Mouse (Mus musculus): Measurements from ENCODE around the gene Pde6h. TPM values are rescaled to one million over a fixed set of nuclear protein-coding genes. Genes with fewer than 3 reads are reported as not detected.
A peak's percentile ranks its signal among the peaks of the same experiment; 100 is the strongest.
"Not testable (repeated sequence)": the region's sequence is repeated elsewhere in the genome, so short reads cannot be mapped to it uniquely, and the experiment has no call there.

Gene Pde6h
- under 0.01 and 0.07 TPM in 2 replicates for total RNA-seq (2014; rRNA removed)
- polyA plus RNA-seq (2012; rRNA removed): 0.05 TPM in 1 of 2 replicates, not detected in the other

DNA sequence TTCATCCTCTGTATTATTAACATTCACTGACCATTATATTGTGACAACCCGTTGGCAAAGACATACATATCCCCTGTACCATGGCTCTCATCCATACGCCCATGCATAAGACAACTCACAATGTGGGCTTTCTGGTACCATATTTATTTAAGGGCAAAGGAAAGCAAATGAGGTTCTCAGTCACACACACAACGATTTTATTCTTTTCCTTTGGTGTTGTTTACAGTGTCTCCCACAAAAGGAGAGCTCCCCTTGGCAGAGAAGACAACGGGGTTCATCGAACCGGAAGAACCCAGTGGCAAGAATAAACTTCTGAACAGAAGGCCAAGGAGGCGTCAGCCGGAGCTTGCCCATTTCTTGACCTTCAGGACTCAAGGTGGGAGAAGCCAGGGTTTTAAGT lies at the start of gene Pde6h:
Gene Pde6h (plus strand): TSS at position 301 of the 400 bp plus-strand sequence.
- H3K4me3 ChIP-seq (ENCODE audit: insufficient read depth, low read depth, low read length): no peak within 1 kb of the TSS
- H3K27ac ChIP-seq (replicated peaks; ENCODE audit: insufficient read depth, low read depth, low read length): no peak within 1 kb of the TSS
- no peaks in the 10 kb centered on the region for H3K79me2 ChIP-seq (ENCODE audit: control insufficient read depth, insufficient read depth, low read length)
- DNase-seq (ENCODE audit: extremely low read depth, low read depth, low spot score): no peak
- H3K36me3 ChIP-seq (ENCODE audit: control insufficient read depth, insufficient read depth, low read length): no peaks in the 10 kb centered on the region
- H3K4me1 ChIP-seq (ENCODE audit: control insufficient read depth, insufficient read depth, low read length): peaks cover 7% of the 10 kb centered on the region
- no peak within 1 kb of the TSS for H3K9ac ChIP-seq (ENCODE audit: low read depth, low read length)
- no peaks in the 10 kb centered on the region for H3K27me3 ChIP-seq (ENCODE audit: control insufficient read depth, insufficient read depth, low read length)
- TF ChIP-seq CTCF (IDR thresholded peaks at IDR 0.05; ENCODE audit: low read depth, low read length) (no peak), POLR2A (IDR thresholded peaks at IDR 0.05; ENCODE audit: extremely low read depth, insufficient read depth, low read length) (no peak)
- WGBS: 86% methylated on average over 8 of the region's 8 CpGs

- no peaks in the 10 kb centered on the region for H3K27me3 ChIP-seq (ENCODE audit: control insufficient read depth, insufficient read depth, low read length)
- 71% methylated on average over 8 of the region's 8 CpGs for WGBS
- DNase-seq (ENCODE audit: extremely low read depth, low read depth, low spot score): no peak
- H3K27ac ChIP-seq (replicated peaks; ENCODE audit: insufficient read depth, low read depth, low read length): no peak overlapping the region
- H3K9ac ChIP-seq (ENCODE audit: low read depth, low read length): no peak overlapping the region
- H3K36me3 ChIP-seq (ENCODE audit: control insufficient read depth, insufficient read depth, low read length): no peaks in the 10 kb centered on the region
- H3K4me1 ChIP-seq (ENCODE audit: control insufficient read depth, insufficient read depth, low read length): no peaks in the 10 kb centered on the region
- H3K4me3 ChIP-seq (ENCODE audit: insufficient read depth, low read depth, low read length): no peak overlapping the region
- no peaks in the 10 kb centered on the region for H3K79me2 ChIP-seq (ENCODE audit: control insufficient read depth, insufficient read depth, low read length)
- TF ChIP-seq POLR2A (IDR thresholded peaks at IDR 0.05; ENCODE audit: extremely low read depth, insufficient read depth, low read length): no peak
- TF ChIP-seq CTCF (IDR thresholded peaks at IDR 0.05; ENCODE audit: low read depth, low read length): no peak
Observed at GRCm38 (mm10) chr6:136874599-136874998, 49.0 kb upstream of the Pde6h start.

DNA sequence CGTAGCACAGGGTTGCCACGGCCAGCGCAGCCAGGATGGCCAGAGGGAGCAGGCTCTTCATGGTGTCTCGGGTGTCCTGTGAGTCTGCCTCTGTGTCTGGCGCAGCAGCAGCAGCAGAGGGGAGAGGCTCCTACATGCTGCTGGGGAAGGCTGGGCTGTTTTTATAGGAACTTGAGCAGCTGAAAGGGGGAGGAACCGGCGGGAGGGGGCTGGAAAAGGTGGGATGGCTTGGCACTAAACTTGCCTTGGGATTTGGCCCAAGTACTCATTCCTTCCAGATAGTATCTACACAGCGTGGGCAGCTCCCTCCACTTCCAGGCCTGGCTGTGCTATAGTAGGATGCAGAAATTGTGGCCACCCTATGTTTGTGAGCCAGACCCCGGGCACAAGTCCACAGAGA lies 48.0 kb upstream of the Pde6h start, which contains the start of gene Mgp:
Gene Mgp (minus strand): TSS at position 154 of the 400 bp plus-strand sequence.
- TF ChIP-seq CTCF (IDR thresholded peaks at IDR 0.05; ENCODE audit: low read depth, low read length): no peak
- no peak for TF ChIP-seq POLR2A (IDR thresholded peaks at IDR 0.05; ENCODE audit: extremely low read depth, insufficient read depth, low read length)
- H3K36me3 ChIP-seq (ENCODE audit: control insufficient read depth, insufficient read depth, low read length): no peaks in the 10 kb centered on the region
- H3K9ac ChIP-seq (ENCODE audit: low read depth, low read length): no peak within 1 kb of the TSS
- H3K4me1 ChIP-seq (ENCODE audit: control insufficient read depth, insufficient read depth, low read length): no peaks in the 10 kb centered on the region
- no peak for DNase-seq (ENCODE audit: extremely low read depth, low read depth, low spot score)
- H3K79me2 ChIP-seq (ENCODE audit: control insufficient read depth, insufficient read depth, low read length): no peaks in the 10 kb centered on the region
- no peak within 1 kb of the TSS for H3K27ac ChIP-seq (replicated peaks; ENCODE audit: insufficient read depth, low read depth, low read length)
- 51% methylated on average over 9 of the region's 9 CpGs for WGBS
- no peaks in the 10 kb centered on the region for H3K27me3 ChIP-seq (ENCODE audit: control insufficient read depth, insufficient read depth, low read length)
- 0 out of 2 replicates have a peak within 1 kb of the TSS, but pooled peaks have one; percentile 12 for H3K4me3 ChIP-seq (ENCODE audit: insufficient read depth, low read depth, low read length)

DNA sequence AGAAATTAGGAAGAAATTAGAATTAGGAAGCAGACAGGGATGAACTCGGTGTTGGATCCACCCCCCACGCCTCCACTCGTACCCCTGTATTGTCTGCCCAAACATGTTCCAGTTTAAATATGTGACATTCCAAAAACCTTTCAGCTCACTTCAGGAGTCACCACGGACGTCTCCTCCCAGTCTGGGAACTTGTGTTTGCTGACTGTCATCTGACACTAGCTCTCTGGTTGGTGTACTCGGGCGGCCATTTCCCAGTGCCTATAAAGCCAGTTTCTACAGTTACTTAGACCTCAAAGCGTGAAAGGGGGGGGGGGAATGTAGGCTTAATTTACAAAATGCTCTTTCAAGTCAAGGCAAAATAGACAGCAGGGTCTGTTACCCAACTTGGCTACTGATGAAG lies 42.0 kb upstream of the Pde6h start:
- H3K79me2 ChIP-seq (ENCODE audit: control insufficient read depth, insufficient read depth, low read length): no peaks in the 10 kb centered on the region
- H3K9ac ChIP-seq (ENCODE audit: low read depth, low read length): no peak overlapping the region
- H3K4me1 ChIP-seq (ENCODE audit: control insufficient read depth, insufficient read depth, low read length): no peaks in the 10 kb centered on the region
- no peak for TF ChIP-seq CTCF (IDR thresholded peaks at IDR 0.05; ENCODE audit: low read depth, low read length)
- no peak for TF ChIP-seq POLR2A (IDR thresholded peaks at IDR 0.05; ENCODE audit: extremely low read depth, insufficient read depth, low read length)
- DNase-seq (ENCODE audit: extremely low read depth, low read depth, low spot score): no peak
- WGBS: 48% methylated on average over 8 of the region's 8 CpGs
- H3K27me3 ChIP-seq (ENCODE audit: control insufficient read depth, insufficient read depth, low read length): no peaks in the 10 kb centered on the region
- no peaks in the 10 kb centered on the region for H3K36me3 ChIP-seq (ENCODE audit: control insufficient read depth, insufficient read depth, low read length)
- no peak overlapping the region for H3K27ac ChIP-seq (replicated peaks; ENCODE audit: insufficient read depth, low read depth, low read length)
- no peak overlapping the region for H3K4me3 ChIP-seq (ENCODE audit: insufficient read depth, low read depth, low read length)

DNA sequence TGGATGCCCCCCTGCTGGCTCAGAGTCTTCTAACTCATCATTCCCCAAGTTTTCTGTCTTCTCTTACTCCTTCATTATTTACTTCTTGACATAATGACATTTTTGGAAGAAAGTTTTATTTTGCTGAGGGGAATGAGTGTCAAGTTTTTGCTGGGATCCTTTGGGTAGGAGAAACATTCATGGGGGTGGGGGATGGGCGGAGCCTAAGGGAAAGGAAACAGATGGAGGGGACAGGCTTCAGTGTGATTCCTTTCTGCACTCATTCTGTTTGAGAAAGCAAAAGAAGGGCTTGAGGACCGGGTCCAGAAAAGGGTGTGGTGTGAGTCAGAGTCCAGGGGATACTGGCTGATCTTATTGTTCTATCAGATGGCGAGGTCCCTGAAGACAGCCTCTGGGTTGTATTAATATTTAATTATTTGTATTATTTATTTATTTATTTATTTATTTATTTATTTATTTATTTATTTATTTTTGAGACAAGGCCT lies 40.2 kb upstream of the Pde6h start:
- TF ChIP-seq CTCF (IDR thresholded peaks at IDR 0.05; ENCODE audit: low read depth, low read length) (no peak), POLR2A (IDR thresholded peaks at IDR 0.05; ENCODE audit: extremely low read depth, insufficient read depth, low read length) (no peak)
- H3K4me3 ChIP-seq (ENCODE audit: insufficient read depth, low read depth, low read length): no peak overlapping the region
- no peaks in the 10 kb centered on the region for H3K27me3 ChIP-seq (ENCODE audit: control insufficient read depth, insufficient read depth, low read length)
- no peak overlapping the region for H3K9ac ChIP-seq (ENCODE audit: low read depth, low read length)
- DNase-seq (ENCODE audit: extremely low read depth, low read depth, low spot score): no peak
- H3K79me2 ChIP-seq (ENCODE audit: control insufficient read depth, insufficient read depth, low read length): no peaks in the 10 kb centered on the region
- no peaks in the 10 kb centered on the region for H3K36me3 ChIP-seq (ENCODE audit: control insufficient read depth, insufficient read depth, low read length)
- no peak overlapping the region for H3K27ac ChIP-seq (replicated peaks; ENCODE audit: insufficient read depth, low read depth, low read length)
- 83% methylated on average over 3 of the region's 3 CpGs for WGBS
- H3K4me1 ChIP-seq (ENCODE audit: control insufficient read depth, insufficient read depth, low read length): no peaks in the 10 kb centered on the region

DNA sequence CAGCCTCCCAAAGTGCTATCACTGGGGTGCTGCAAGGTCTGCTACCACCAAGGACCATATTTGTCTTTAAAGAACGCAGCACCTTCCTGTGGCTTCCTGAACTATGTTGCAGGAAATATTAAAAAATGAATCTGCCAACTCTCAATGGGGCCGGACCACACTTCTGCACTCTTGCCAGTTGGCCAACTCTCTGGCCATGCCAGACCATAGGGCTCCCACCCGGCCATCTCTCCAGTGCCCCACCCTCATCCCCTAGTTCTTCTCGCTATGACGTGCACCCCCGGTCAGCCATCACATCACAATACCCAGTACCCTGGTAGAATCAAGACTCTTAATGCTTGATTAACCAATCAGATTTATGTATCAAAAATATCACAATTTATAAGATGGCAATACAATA lies 39.7 kb upstream of the Pde6h start:
- Histone ChIP-seq H3K79me2 (ENCODE audit: control insufficient read depth, insufficient read depth, low read length) (no peaks in the 10 kb centered on the region), H3K27ac (replicated peaks; ENCODE audit: insufficient read depth, low read depth, low read length) (no peak overlapping the region), H3K4me1 (ENCODE audit: control insufficient read depth, insufficient read depth, low read length) (no peaks in the 10 kb centered on the region), H3K36me3 (ENCODE audit: control insufficient read depth, insufficient read depth, low read length) (no peaks in the 10 kb centered on the region), H3K9ac (ENCODE audit: low read depth, low read length) (no peak overlapping the region), H3K27me3 (ENCODE audit: control insufficient read depth, insufficient read depth, low read length) (no peaks in the 10 kb centered on the region), H3K4me3 (ENCODE audit: insufficient read depth, low read depth, low read length) (no peak overlapping the region)
- DNase-seq (ENCODE audit: extremely low read depth, low read depth, low spot score): no peak
- TF ChIP-seq POLR2A (IDR thresholded peaks at IDR 0.05; ENCODE audit: extremely low read depth, insufficient read depth, low read length) (no peak), CTCF (IDR thresholded peaks at IDR 0.05; ENCODE audit: low read depth, low read length) (no peak)
- 93% methylated on average over 6 of the region's 6 CpGs for WGBS

- not testable (repeated sequence) for H3K27me3 ChIP-seq (ENCODE audit: control insufficient read depth, insufficient read depth, low read length); H3K4me3 ChIP-seq (ENCODE audit: insufficient read depth, low read depth, low read length); H3K27ac ChIP-seq (replicated peaks; ENCODE audit: insufficient read depth, low read depth, low read length); H3K36me3 ChIP-seq (ENCODE audit: control insufficient read depth, insufficient read depth, low read length); H3K4me1 ChIP-seq (ENCODE audit: control insufficient read depth, insufficient read depth, low read length); H3K79me2 ChIP-seq (ENCODE audit: control insufficient read depth, insufficient read depth, low read length); H3K9ac ChIP-seq (ENCODE audit: low read depth, low read length)
- peak; percentile 19 for DNase-seq (ENCODE audit: extremely low read depth, low read depth, low spot score)
- WGBS: 36% methylated on average over 1 of the region's 1 CpGs
Observed at GRCm38 (mm10) chr6:136884766-136885165, 38.9 kb upstream of the Pde6h start.

Data from liver, adult 2 months (tissue).